Mouse (Mus musculus) thymus, adult 2 months (tissue): ENCODE results near the gene Zfp981. TPM values are rescaled to one million over a fixed set of nuclear protein-coding genes. Genes with fewer than 3 reads are reported as not detected.
"Not testable (repeated sequence)": the region's sequence is repeated elsewhere in the genome, so short reads cannot be mapped to it uniquely, and the experiment has no call there.

ENCODE experiments used
- DNase-seq: peaks from one replicate; pipeline ENCODE4 v3.0.0; 2021
- H3K27ac ChIP-seq: fragments of 200-500 bp; 2 replicates; pipeline ENCODE4 v1.5.1; 2012; ENCODE audit warnings: low read length, control low read depth; ENCODE audit not compliant: control insufficient read depth, insufficient read depth
- H3K27me3 ChIP-seq: fragments of 200-500 bp; 2 replicates; pipeline ENCODE4 v1.6.1; 2012; ENCODE audit warnings: mild to moderate bottlenecking, low read length, moderate library complexity, mixed read lengths; ENCODE audit not compliant: control insufficient read depth, insufficient read depth
- H3K36me3 ChIP-seq: fragments of 200-500 bp; 2 replicates; pipeline ENCODE4 v1.6.1; 2012; ENCODE audit warnings: mild to moderate bottlenecking, low read length, moderate library complexity; ENCODE audit not compliant: control insufficient read depth, insufficient read depth
- H3K4me1 ChIP-seq: fragments of 200-500 bp; replicated peaks from 2 replicates; pipeline ENCODE4 v1.6.1; 2012; ENCODE audit warnings: low read length; ENCODE audit not compliant: control insufficient read depth, insufficient read depth
- H3K4me3 ChIP-seq: fragments of 200-500 bp; 2 replicates; pipeline ENCODE4 v1.5.1; 2012; ENCODE audit warnings: mild to moderate bottlenecking, low read length, control low read depth, moderate library complexity; ENCODE audit not compliant: control insufficient read depth, insufficient read depth
- CTCF ChIP-seq: fragments of 200-500 bp; IDR thresholded peaks from 2 replicates; pipeline ENCODE4 v1.5.1; 2012; ENCODE audit warnings: mild to moderate bottlenecking, control low read depth, low read length, moderate library complexity, borderline replicate concordance; ENCODE audit not compliant: control insufficient read depth, poor library complexity, insufficient read depth; ENCODE audit errors: extremely low read depth
- POLR2A ChIP-seq: fragments of 200-500 bp; IDR thresholded peaks from 2 replicates; pipeline ENCODE4 v1.6.1; 2012; ENCODE audit warnings: mild to moderate bottlenecking, low read length, control low read depth, moderate library complexity; ENCODE audit not compliant: control insufficient read depth, poor library complexity, insufficient read depth; ENCODE audit errors: extremely low read depth
- WGBS: fragments of 180-500 bp; shearing (Covaris S2); methylation state at CpG from one replicate; pipeline ENCODE4 v1.1.7; 2018; 5-methylcytosine and 5-hydroxymethylcytosine counted together
- polyA plus RNA-seq: library from polyadenylated mRNA; depleted of rRNA; stranded (reverse); fragments of >200 nt; gene quantifications from 2 replicates; pipeline ENCODE4 v1.2.3, GENCODE M21; 2012

The Zfp981 gene
- polyA plus RNA-seq, 1 experiment, result not detected

GRCm38 (mm10) chr4:146492851-146493250, 9.0 kb upstream of the Zfp981 start:
- WGBS, result 48% methylated on average over 1 of the region's 1 CpGs
- TF ChIP-seq POLR2A (no peak), CTCF (no peak)
- no peaks in the 10 kb centered on the region for H3K4me1 ChIP-seq
- H3K27ac ChIP-seq, result no peak overlapping the region
- no peak for DNase-seq
- H3K27me3 ChIP-seq, result no peaks in the 10 kb centered on the region
- no peaks in the 10 kb centered on the region for H3K36me3 ChIP-seq
- no peak overlapping the region for H3K4me3 ChIP-seq

DNA sequence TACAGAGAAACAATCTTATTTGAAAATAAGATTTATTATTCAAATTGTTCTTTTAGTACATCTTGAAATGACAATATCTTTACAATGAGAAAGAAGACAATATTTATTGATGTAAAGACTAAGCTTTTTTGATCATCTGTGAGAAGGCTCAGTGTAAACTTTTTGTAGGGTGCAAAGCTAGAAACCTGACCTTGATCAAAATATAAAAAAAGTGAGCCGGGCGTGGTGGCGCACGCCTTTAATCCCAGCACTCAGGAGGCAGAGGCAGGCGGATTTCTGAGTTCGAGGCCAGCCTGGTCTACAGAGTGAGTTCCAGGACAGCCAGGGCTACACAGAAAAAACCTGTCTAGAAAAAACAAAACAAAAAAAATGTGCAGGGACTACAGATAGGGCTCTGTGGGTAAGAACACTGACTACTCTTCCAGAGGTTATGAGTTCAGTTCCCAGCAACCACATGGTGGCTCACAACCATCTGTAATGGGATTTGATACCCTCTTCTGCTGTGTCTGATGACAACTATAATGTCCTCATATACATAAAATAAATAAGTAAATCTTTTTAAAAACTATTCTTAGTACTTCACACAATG, 8.4 kb upstream of the Zfp981 start:
- not testable (repeated sequence) for H3K4me1 ChIP-seq, H3K27ac ChIP-seq, H3K27me3 ChIP-seq, H3K36me3 ChIP-seq, H3K4me3 ChIP-seq, DNase-seq
- WGBS, result 92% methylated on average over 6 of the region's 6 CpGs

DNA sequence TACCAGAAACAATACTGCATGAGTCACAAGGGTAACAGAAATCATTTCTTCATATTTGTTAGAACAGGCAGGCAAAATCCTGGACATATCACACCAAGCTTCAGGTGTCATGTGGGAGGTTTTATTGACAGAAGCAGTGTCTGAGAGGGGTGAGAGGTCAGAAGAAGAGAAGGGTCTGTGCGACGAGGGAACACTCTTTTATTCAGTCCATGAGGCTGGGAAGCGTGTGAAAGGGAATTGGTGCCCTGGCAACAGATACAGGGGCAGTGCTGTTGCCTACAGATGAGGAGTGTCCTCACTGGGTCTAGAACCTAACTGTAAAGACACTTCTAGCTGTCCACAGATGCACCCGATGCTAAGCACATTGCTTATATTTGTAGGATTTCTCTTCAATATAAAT, 6.8 kb upstream of the Zfp981 start:
- H3K4me1 ChIP-seq, result no peaks in the 10 kb centered on the region
- H3K27me3 ChIP-seq, result no peaks in the 10 kb centered on the region
- TF ChIP-seq POLR2A, result no peak
- TF ChIP-seq CTCF, result no peak
- H3K4me3 ChIP-seq, result no peak overlapping the region
- 72% methylated on average over 4 of the region's 4 CpGs for WGBS
- no peak for DNase-seq
- H3K36me3 ChIP-seq, result no peaks in the 10 kb centered on the region
- no peak overlapping the region for H3K27ac ChIP-seq

DNA sequence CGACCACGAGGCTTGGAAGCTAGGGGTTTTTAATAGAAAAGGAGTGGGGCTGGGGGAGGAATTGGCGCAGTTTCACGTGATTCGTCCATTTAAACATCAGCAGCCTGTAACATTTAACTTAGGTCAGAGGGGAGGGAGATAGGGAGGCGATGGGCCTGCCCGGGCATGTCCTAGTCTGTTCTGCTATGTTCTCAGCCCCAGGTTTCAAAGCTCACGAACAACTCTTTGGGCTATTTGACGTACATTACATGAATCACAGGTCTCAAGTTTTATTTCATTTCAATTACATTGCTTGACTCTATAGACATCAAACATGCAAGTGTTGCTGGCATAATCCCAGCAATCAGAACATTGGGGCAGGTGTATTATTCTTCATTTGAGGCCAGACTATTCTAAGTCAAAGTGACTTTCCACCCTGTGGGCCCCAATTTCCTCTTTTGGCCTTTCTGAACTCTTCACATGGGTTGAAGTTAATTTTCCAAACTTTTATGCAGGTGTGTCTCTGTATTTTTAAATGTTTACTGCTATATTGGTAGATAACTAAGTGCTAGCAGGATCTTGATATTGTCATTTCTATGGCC, 4.0 kb upstream of the Zfp981 start:
- not testable (repeated sequence) for DNase-seq, H3K4me1 ChIP-seq, H3K4me3 ChIP-seq, H3K27ac ChIP-seq, H3K36me3 ChIP-seq, H3K27me3 ChIP-seq
- 84% methylated on average over 9 of the region's 9 CpGs for WGBS

- 97% methylated on average over 22 of the region's 24 CpGs for WGBS
Observed at GRCm38 (mm10) chr4:146509029-146509428, 7.2 kb downstream of the Zfp981 start.

DNA sequence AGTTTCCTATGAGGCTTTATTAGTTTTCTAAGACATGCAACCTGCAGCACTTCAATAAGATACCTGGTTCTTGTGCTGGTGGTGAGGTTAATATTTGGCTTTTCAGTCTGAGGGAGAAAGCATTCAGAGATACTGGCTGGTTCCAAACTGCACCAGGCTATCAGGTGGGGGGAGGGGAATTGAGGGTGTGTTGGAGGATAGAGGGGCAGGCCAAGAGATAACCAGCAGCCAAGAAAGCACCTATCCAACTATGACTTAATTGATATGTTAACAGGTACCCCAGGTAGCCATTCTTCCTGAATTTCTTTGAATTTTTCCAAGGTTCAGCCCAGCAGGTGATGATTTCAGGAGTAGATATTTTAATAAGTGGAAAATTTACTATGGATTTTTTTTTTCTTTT, 10.0 kb downstream of the Zfp981 start:
- not testable (repeated sequence) for H3K27me3 ChIP-seq, DNase-seq, H3K4me3 ChIP-seq, H3K36me3 ChIP-seq, H3K27ac ChIP-seq, H3K4me1 ChIP-seq

More at GRCm38 (mm10) chr4:146509029-146509428, 7.2 kb downstream of the Zfp981 start:
- not testable (repeated sequence) for H3K4me3 ChIP-seq, H3K27ac ChIP-seq, H3K27me3 ChIP-seq, H3K4me1 ChIP-seq, DNase-seq, H3K36me3 ChIP-seq

DNA sequence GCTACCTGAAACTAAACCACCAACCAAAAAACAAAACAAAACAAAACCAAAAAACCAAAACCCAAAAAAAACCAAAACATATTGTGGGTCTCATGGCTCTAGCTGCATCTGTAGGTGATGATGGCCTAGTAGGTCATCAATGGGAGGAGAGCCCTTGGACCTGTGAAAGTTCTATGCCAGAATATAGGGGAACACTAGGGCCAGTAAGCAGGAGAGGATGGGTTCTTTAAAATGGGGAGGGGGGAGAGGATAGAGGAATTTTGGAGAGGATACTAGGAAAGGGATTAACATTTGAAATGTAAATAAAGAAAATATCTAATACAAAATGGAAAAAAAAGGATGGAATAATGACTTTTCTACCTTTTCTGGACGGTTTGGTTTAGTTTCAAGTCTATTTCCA, 14.6 kb downstream of the Zfp981 start:
- TF ChIP-seq POLR2A (no peak), CTCF (no peak)
- Histone ChIP-seq H3K4me1 (no peaks in the 10 kb centered on the region), H3K27me3 (no peaks in the 10 kb centered on the region), H3K4me3 (no peak overlapping the region), H3K27ac (no peak overlapping the region), H3K36me3 (no peaks in the 10 kb centered on the region)
- no peak for DNase-seq
- WGBS, result 66% methylated on average over 1 of the region's 1 CpGs

DNA sequence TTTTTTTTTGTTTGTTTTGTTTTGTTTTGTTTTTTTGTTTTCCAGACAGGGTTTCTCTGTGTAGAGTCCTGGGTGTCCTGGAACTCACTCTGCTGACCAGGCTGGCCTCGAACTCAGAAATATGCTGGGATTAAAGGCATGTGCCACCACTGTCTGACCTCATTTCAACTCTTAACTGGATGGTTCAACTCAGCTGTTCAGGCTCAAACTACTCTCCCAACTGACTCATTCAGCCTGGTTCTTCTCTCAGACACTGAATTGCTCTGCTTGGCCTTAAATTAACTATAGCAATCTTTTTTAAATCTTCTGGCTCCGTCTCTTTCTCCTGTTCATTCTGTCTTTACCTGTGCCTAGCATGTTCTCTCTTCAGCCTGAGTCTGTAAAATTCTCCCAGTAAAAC, 15.3 kb downstream of the Zfp981 start:
- not testable (repeated sequence) for H3K4me3 ChIP-seq, H3K36me3 ChIP-seq, H3K27ac ChIP-seq, H3K4me1 ChIP-seq, H3K27me3 ChIP-seq, DNase-seq
- 67% methylated on average over 2 of the region's 2 CpGs for WGBS
